Mouse (Mus musculus) lung, postnatal 0 days (tissue): Measurements from ENCODE around the gene Tnp1. TPM values are rescaled to one million over a fixed set of nuclear protein-coding genes. Genes with fewer than 3 reads are reported as not detected.

Source experiments
- ATAC-seq: fragments of 200-750 bp; cut with Nextera tagmentation; 2 replicates; pipeline ENCODE4 v1.8.0; 2017; ENCODE audit warnings: moderate library complexity
- DNase-seq: peaks from one replicate; pipeline ENCODE4 v3.0.0-alpha.2; 2016; ENCODE audit warnings: low spot score
- H3K27ac ChIP-seq: fragments of 300-500 bp; sonication (generic); 2 replicates; pipeline ENCODE4 v1.5.1; 2014; ENCODE audit warnings: antibody characterized with exemption, mild to moderate bottlenecking, low read length, mixed read lengths
- H3K27me3 ChIP-seq: fragments of 300-500 bp; sonication (generic); replicated peaks from 2 replicates; pipeline ENCODE4 v1.6.1; 2014; ENCODE audit warnings: low read length, mixed read lengths; ENCODE audit not compliant: insufficient read depth
- H3K36me3 ChIP-seq: fragments of 300-500 bp; sonication (generic); 2 replicates; pipeline ENCODE4 v1.6.1; 2014; ENCODE audit warnings: low read length, mixed read lengths; ENCODE audit not compliant: insufficient read depth
- H3K4me1 ChIP-seq: fragments of 300-500 bp; sonication (generic); 2 replicates; pipeline ENCODE4 v1.6.1; 2014; ENCODE audit warnings: antibody characterized with exemption, low read depth, low read length, mixed read lengths; ENCODE audit not compliant: insufficient read depth
- H3K4me2 ChIP-seq: fragments of 300-500 bp; sonication (generic); replicated peaks from 2 replicates; pipeline ENCODE4 v1.6.1; 2014; ENCODE audit warnings: low read depth, mild to moderate bottlenecking, low read length, moderate library complexity, mixed read lengths
- H3K4me3 ChIP-seq: fragments of 300-500 bp; sonication (generic); 2 replicates; pipeline ENCODE4 v1.5.1; 2014; ENCODE audit warnings: low read depth, low read length
- H3K9ac ChIP-seq: fragments of 300-500 bp; sonication (generic); replicated peaks from 2 replicates; pipeline ENCODE4 v1.6.1; 2014; ENCODE audit warnings: low read depth, mild to moderate bottlenecking
- H3K9me3 ChIP-seq: fragments of 300-500 bp; sonication (generic); 2 replicates; pipeline ENCODE4 v1.6.1; 2016; ENCODE audit warnings: low read length, mixed read lengths
- CTCF ChIP-seq: IDR thresholded peaks from 2 replicates; pipeline ENCODE4 v1.5.1; 2016; ENCODE audit warnings: antibody characterized with exemption, mild to moderate bottlenecking
- EP300 ChIP-seq: IDR thresholded peaks from 2 replicates; pipeline ENCODE4 v1.6.1; 2016; ENCODE audit warnings: antibody characterized with exemption, mild to moderate bottlenecking, control low read depth
- WGBS: fragments of 180-500 bp; shearing (Covaris S2); extraction: QIAGEN DNeasy Blood & Tissue Kit; methylation state at CpG from one replicate; pipeline ENCODE4 v1.1.7; 2014; 5-methylcytosine and 5-hydroxymethylcytosine counted together
- polyA plus RNA-seq: library from polyadenylated mRNA; unstranded; fragments of >200 nt; fragmentation: Nextera tagmentation; extraction: Ambion mirVana; gene quantifications from 2 replicates; pipeline ENCODE4 v1.2.1, GENCODE M21; 2015

Gene Tnp1
- not detected in 2 replicates for polyA plus RNA-seq

DNA sequence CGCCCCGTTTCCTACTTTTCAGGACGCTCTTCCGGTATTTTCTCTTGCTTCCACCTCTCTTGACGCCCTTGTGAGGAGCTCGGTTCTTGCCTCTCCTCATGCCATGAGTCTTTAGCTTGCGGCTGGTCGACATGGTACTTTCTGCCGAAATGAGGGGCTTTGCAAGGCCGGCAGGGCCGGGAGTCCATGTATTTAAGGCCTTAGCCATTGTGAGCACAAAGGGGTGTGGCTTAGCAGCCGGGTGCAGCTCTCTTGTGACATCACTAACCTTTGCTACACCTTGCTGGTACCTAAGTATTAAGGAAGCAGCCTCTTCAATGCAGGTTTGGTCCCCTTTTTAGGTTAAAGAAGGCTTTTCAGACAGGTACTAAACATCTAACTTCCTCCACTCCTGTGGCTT lies at the start of gene Tnp1:
Gene Tnp1, minus strand, starts transcription at position 179 of the 400 bp plus-strand sequence.
- WGBS, result 94% methylated on average over 12 of the region's 12 CpGs
- DNase-seq (no peak), ATAC-seq (no peak)
- Histone ChIP-seq H3K27ac (no peak within 1 kb of the TSS), H3K4me2 (no peak within 1 kb of the TSS), H3K9ac (no peak within 1 kb of the TSS), H3K27me3 (no peaks in the 10 kb centered on the region), H3K36me3 (no peaks in the 10 kb centered on the region), H3K4me3 (no peak within 1 kb of the TSS), H3K4me1 (no peaks in the 10 kb centered on the region), H3K9me3 (no peaks in the 10 kb centered on the region)
- TF ChIP-seq EP300 (no peak), CTCF (no peak)

- WGBS, result 61% methylated on average over 3 of the region's 3 CpGs
- TF ChIP-seq CTCF (no peak), EP300 (no peak)
- H3K4me3 ChIP-seq, result no peak overlapping the region
- no peaks in the 10 kb centered on the region for H3K27me3 ChIP-seq
- H3K4me1 ChIP-seq, result no peaks in the 10 kb centered on the region
- H3K36me3 ChIP-seq, result no peaks in the 10 kb centered on the region
- no peak overlapping the region for H3K9ac ChIP-seq
- DNase-seq, result no peak
- ATAC-seq, result no peak
- H3K4me2 ChIP-seq, result no peak overlapping the region
- H3K27ac ChIP-seq, result no peak overlapping the region
- no peaks in the 10 kb centered on the region for H3K9me3 ChIP-seq
These were observed 48.6 kb upstream of the Tnp1 start for GRCm38 (mm10) chr1:73064336-73064735.

- H3K27ac ChIP-seq, result no peak overlapping the region
- DNase-seq, result peak; percentile 59
- WGBS, result 43% methylated on average over 7 of the region's 7 CpGs
These were observed 46.0 kb upstream of the Tnp1 start for GRCm38 (mm10) chr1:73061491-73062233.

DNA sequence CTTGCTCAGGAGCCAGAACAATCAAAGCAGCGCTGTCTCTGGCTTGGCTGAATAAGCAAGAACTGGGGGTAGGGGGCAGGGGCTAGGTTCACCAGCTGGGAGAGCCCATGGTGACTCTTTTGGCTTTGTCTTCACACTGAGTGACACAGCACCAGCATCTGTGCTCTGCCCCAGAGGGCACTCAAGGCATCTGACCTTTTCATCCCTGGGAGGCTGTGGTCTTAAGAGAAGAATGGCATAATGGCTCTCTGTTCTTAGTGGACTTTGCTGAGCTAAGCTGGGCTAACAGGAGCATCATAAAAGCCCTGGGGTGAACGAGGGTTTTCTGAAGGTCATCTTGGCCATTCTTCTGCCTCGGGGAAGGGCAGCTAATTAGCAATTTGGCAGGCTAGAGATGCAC lies 44.6 kb upstream of the Tnp1 start:
- Histone ChIP-seq H3K27ac (no peak overlapping the region), H3K4me2 (no peak overlapping the region), H3K4me3 (no peak overlapping the region), H3K9me3 (no peaks in the 10 kb centered on the region), H3K27me3 (no peaks in the 10 kb centered on the region), H3K4me1 (no peaks in the 10 kb centered on the region), H3K36me3 (no peaks in the 10 kb centered on the region), H3K9ac (no peak overlapping the region)
- ATAC-seq (no peak), DNase-seq (no peak)
- WGBS, result 62% methylated on average over 3 of the region's 3 CpGs
- TF ChIP-seq CTCF (no peak), EP300 (no peak)

More at GRCm38 (mm10) chr1:73061491-73062233, 46.0 kb upstream of the Tnp1 start:
- no peak overlapping the region for H3K9ac ChIP-seq
- H3K36me3 ChIP-seq, result no peaks in the 10 kb centered on the region
- H3K4me3 ChIP-seq, result no peak overlapping the region
- no peaks in the 10 kb centered on the region for H3K9me3 ChIP-seq
- no peaks in the 10 kb centered on the region for H3K4me1 ChIP-seq
- ATAC-seq, result peak; percentile 66
- H3K27me3 ChIP-seq, result no peaks in the 10 kb centered on the region
- no peak overlapping the region for H3K4me2 ChIP-seq
- TF ChIP-seq EP300 (no peak), CTCF (no peak)

GRCm38 (mm10) chr1:73056266-73057001 lies 40.7 kb upstream of the Tnp1 start:
- TF ChIP-seq CTCF (no peak), EP300 (no peak)
- Histone ChIP-seq H3K4me2 (no peak overlapping the region), H3K9ac (no peak overlapping the region), H3K4me3 (no peak overlapping the region), H3K4me1 (no peaks in the 10 kb centered on the region), H3K27me3 (no peaks in the 10 kb centered on the region), H3K9me3 (no peaks in the 10 kb centered on the region), H3K27ac (no peak overlapping the region), H3K36me3 (no peaks in the 10 kb centered on the region)
- ATAC-seq (no peak), DNase-seq (no peak)
- 85% methylated on average over 3 of the region's 3 CpGs for WGBS

DNA sequence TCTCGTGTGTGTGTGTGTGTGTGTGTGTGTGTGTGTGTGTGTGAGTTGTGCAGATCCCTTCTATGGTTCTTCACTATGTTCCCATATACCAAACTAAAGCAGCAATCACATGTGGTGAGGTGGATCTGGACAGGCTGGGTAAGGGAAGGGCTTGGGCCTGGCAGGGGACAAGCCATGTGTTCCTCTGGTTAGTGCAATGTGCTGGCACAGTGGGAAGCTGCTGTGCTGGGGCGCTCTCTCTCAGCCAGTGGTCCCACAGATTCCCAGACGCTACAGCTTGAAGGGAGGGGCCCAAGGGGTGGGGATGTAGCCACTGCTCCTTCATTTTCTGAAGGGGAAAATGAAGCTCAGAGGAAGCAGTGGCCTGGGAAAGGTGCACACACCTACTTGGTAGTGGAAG lies 40.1 kb upstream of the Tnp1 start:
- TF ChIP-seq EP300 (no peak), CTCF (no peak)
- Histone ChIP-seq H3K9me3 (no peaks in the 10 kb centered on the region), H3K4me1 (no peaks in the 10 kb centered on the region), H3K9ac (no peak overlapping the region), H3K36me3 (no peaks in the 10 kb centered on the region), H3K27me3 (no peaks in the 10 kb centered on the region), H3K4me3 (no peak overlapping the region), H3K27ac (no peak overlapping the region), H3K4me2 (no peak overlapping the region)
- ATAC-seq, result no peak
- no peak for DNase-seq
- 60% methylated on average over 3 of the region's 3 CpGs for WGBS
